8 mouse cellular contexts compared by ENCODE assay signal in genomic region chr5:127616151-127616550, GRCm38 (mm10). TPM values are rescaled to one million over a fixed set of nuclear protein-coding genes. Genes with fewer than 3 reads are reported as not detected.
DNase-seq lines count a peak whose midpoint lies in the region; ATAC-seq and TF ChIP-seq lines count a peak whose summit lies in the region.

No protein-coding gene starts in this region.

- no peak overlapping the region for H3K27ac ChIP-seq in thymus, adult 2 months (ENCODE audit: control insufficient read depth, insufficient read depth, low read length)
- no peak overlapping the region for H3K27ac ChIP-seq in liver, embryonic 14.5 days

- peak overlapping the region; percentile 91 for H3K4me3 ChIP-seq in thymus, adult 2 months (ENCODE audit: control insufficient read depth, insufficient read depth, low read length)
- peak overlapping the region; percentile 79 to 91 for H3K4me3 ChIP-seq in liver, embryonic 14.5 days (ENCODE audit: insufficient read depth in 1 of 2, low read depth in 2 of 2, low read length in 2 of 2)

- WGBS in thymus, adult 2 months = 13% methylated on average over 5 of the region's 5 CpGs
- 7% methylated on average over 5 of the region's 5 CpGs for WGBS in liver, embryonic 14.5 days (ENCODE audit: insufficient replicate concordance)

- peak; percentile 30 for DNase-seq in cerebellum, adult 11-12 months
- no peak for DNase-seq in cerebellum, postnatal 14 days
- DNase-seq in thymus, adult 2 months = no peak
- no peak for DNase-seq in thymus, postnatal 36 days
- no peak for DNase-seq in liver, embryonic 14.5 days (ENCODE audit: low read depth in 3 of 3, low spot score in 3 of 3)
- peak; percentile 8 for DNase-seq in thymus, postnatal 25 days
- DNase-seq in kidney, postnatal 25 days = no peak

- H3K9me3 ChIP-seq in liver, embryonic 14.5 days (ENCODE audit: control insufficient read depth, low read length) = no peaks in the 10 kb centered on the region

- H3K36me3 ChIP-seq in thymus, adult 2 months (ENCODE audit: control insufficient read depth, insufficient read depth, low read length) = no peaks in the 10 kb centered on the region
- no peaks in the 10 kb centered on the region for H3K36me3 ChIP-seq in liver, embryonic 14.5 days (replicated peaks; ENCODE audit: control insufficient read depth, insufficient read depth, low read depth)

- no peak for TF ChIP-seq POLR2A in thymus, adult 2 months (IDR thresholded peaks at IDR 0.05; ENCODE audit: control insufficient read depth, extremely low read depth, insufficient read depth, low read length, poor library complexity)

- no peak for ATAC-seq in liver, embryonic 14.5 days (ENCODE audit: insufficient read depth)
- ATAC-seq in erythroid progenitor cell, adult 5-6 weeks (replicated peaks; ENCODE audit: low FRiP score, poor library complexity, severe bottlenecking) = no peak; the same call in 1 of the 2 replicates

- peaks cover 16% of the 10 kb centered on the region for H3K4me1 ChIP-seq in thymus, adult 2 months (replicated peaks; ENCODE audit: control insufficient read depth, insufficient read depth, low read length)
- peaks cover 0 to 35% of the 10 kb centered on the region in 2 experiments; a peak in 2 of 4 replicates for H3K4me1 ChIP-seq in liver, embryonic 14.5 days (replicated peaks; ENCODE audit: control insufficient read depth in 2 of 2, insufficient read depth in 2 of 2, low read length in 1 of 2)

- peak overlapping the region; percentile 71 for H3K9ac ChIP-seq in liver, embryonic 14.5 days (replicated peaks)

- peak overlapping the region; percentile 77 for H3K4me2 ChIP-seq in liver, embryonic 14.5 days (ENCODE audit: low read depth)

- no peak for TF ChIP-seq EP300 in liver, embryonic 14.5 days (IDR thresholded peaks at IDR 0.05; ENCODE audit: low read depth)

- no peaks in the 10 kb centered on the region for H3K27me3 ChIP-seq in thymus, adult 2 months (ENCODE audit: control insufficient read depth, insufficient read depth, low read length)
- H3K27me3 ChIP-seq in liver, embryonic 14.5 days (ENCODE audit: control insufficient read depth, insufficient read depth, low read length) = no peaks in the 10 kb centered on the region

- TF ChIP-seq CTCF in thymus, adult 2 months (IDR thresholded peaks at IDR 0.05; ENCODE audit: borderline replicate concordance, control insufficient read depth, extremely low read depth, insufficient read depth, low read length, poor library complexity) = no peak
- TF ChIP-seq CTCF in liver, embryonic 14.5 days (IDR thresholded peaks at IDR 0.05; ENCODE audit: low read depth) = no peak

RNA-seq across cellular contexts. Expression of gene Glt1d1, which starts 15.9 kb away (rescaled TPM):
- polyA plus RNA-seq in thymus, adult 2 months (2012; rRNA removed) = 0.13 and 0.51 TPM in 2 replicates
- polyA plus RNA-seq in liver, embryonic 14.5 days (2012; rRNA removed) = 0.06 and 0.13 TPM in 2 replicates
- polyA plus RNA-seq in liver, embryonic 14.5 days (2014; fragmentation: Nextera tagmentation; extraction: Ambion mirVana) = not detected in 2 replicates
- 0.42 and 4.0 TPM in 2 replicates for total RNA-seq in erythroid progenitor cell, adult 5-6 weeks (2015; ENCODE audit: low replicate concordance)
- total RNA-seq in erythroid progenitor cell, adult 5-6 weeks (2017; ENCODE audit: low replicate concordance) = 0.53 and 0.64 TPM in 2 replicates

RNA-seq across cellular contexts. Expression of gene Slc15a4, which starts 16.5 kb away (rescaled TPM):
- polyA plus RNA-seq in thymus, adult 2 months (2012; rRNA removed) = 45.4 and 53.2 TPM in 2 replicates
- polyA plus RNA-seq in liver, embryonic 14.5 days (2012; rRNA removed) = 5.7 and 5.8 TPM in 2 replicates
- polyA plus RNA-seq in liver, embryonic 14.5 days (2014; fragmentation: Nextera tagmentation; extraction: Ambion mirVana) = 5.6 and 7.1 TPM in 2 replicates
- 3.2 and 11.3 TPM in 2 replicates for total RNA-seq in erythroid progenitor cell, adult 5-6 weeks (2015; ENCODE audit: low replicate concordance)
- 6.9 and 7.3 TPM in 2 replicates for total RNA-seq in erythroid progenitor cell, adult 5-6 weeks (2017; ENCODE audit: low replicate concordance)

Comparison
In these comparisons a context has a peak if more than half of its experiments do, and no peak if none do; other contexts are left out.
1. DNase-seq: peak in cerebellum, adult 11-12 months (single experiment) and thymus, postnatal 25 days (single experiment); none in cerebellum, postnatal 14 days (0 of 2), thymus, adult 2 months (single experiment), thymus, postnatal 36 days (0 of 2), liver, embryonic 14.5 days (0 of 3) and kidney, postnatal 25 days (0 of 2).